Mouse (Mus musculus): ENCODE measurements at regions not wholly inside any gene's neighbourhood (a gene's known extent, or its start where the extent isn't known, plus 50 kb on each side); places are given as distances from the start of the nearest gene placed in this dataset.

GRCm38 (mm10) chr3:52415361-52415760 lies 147.2 kb downstream of the Foxo1 start:
- no peaks in the 10 kb centered on the region for H3K9me3 ChIP-seq
- WGBS: 33% methylated on average over 6 of the region's 6 CpGs
- H3K4me3 ChIP-seq: no peak overlapping the region
- no peaks in the 10 kb centered on the region for H3K36me3 ChIP-seq (replicated peaks)
- H3K27ac ChIP-seq: no peak overlapping the region
- no peak for DNase-seq (ENCODE audit: extremely low spot score, low spot score)
- peaks cover 40% of the 10 kb centered on the region for H3K4me1 ChIP-seq
- peaks cover 8% of the 10 kb centered on the region for H3K27me3 ChIP-seq (ENCODE audit: poor library complexity, severe bottlenecking)

GRCm38 (mm10) chr3:52414017-52414416 lies 145.9 kb downstream of the Foxo1 start:
- no peaks in the 10 kb centered on the region for H3K9me3 ChIP-seq
- peaks cover 44% of the 10 kb centered on the region for H3K4me1 ChIP-seq
- 40% methylated on average over 6 of the region's 6 CpGs for WGBS
- H3K27me3 ChIP-seq (ENCODE audit: poor library complexity, severe bottlenecking): peaks cover 8% of the 10 kb centered on the region
- no peak for DNase-seq (ENCODE audit: extremely low spot score, low spot score)
- no peaks in the 10 kb centered on the region for H3K36me3 ChIP-seq (replicated peaks)
- H3K27ac ChIP-seq: no peak overlapping the region
- no peak overlapping the region for H3K4me3 ChIP-seq

GRCm38 (mm10) chr3:52413187-52413746 lies 145.1 kb downstream of the Foxo1 start:
- Histone ChIP-seq H3K4me3 (peak overlapping the region; percentile 16; the same call in 1 of the 2 replicates), H3K9me3 (no peaks in the 10 kb centered on the region), H3K36me3 (replicated peaks) (no peaks in the 10 kb centered on the region), H3K4me1 (peaks cover 44% of the 10 kb centered on the region), H3K27ac (peak overlapping the region; percentile 42), H3K27me3 (ENCODE audit: poor library complexity, severe bottlenecking) (peaks cover 8% of the 10 kb centered on the region)
- DNase-seq (ENCODE audit: extremely low spot score, low spot score): peak; percentile 41
- 4% methylated on average over 10 of the region's 10 CpGs for WGBS

- no peaks in the 10 kb centered on the region for H3K36me3 ChIP-seq (replicated peaks)
- no peak for DNase-seq (ENCODE audit: extremely low spot score, low spot score)
- H3K27ac ChIP-seq: no peak overlapping the region
- WGBS: 90% methylated on average over 5 of the region's 5 CpGs
- H3K27me3 ChIP-seq (ENCODE audit: poor library complexity, severe bottlenecking): peaks cover 8% of the 10 kb centered on the region
- no peaks in the 10 kb centered on the region for H3K9me3 ChIP-seq
- H3K4me3 ChIP-seq: no peak overlapping the region
- peaks cover 41% of the 10 kb centered on the region for H3K4me1 ChIP-seq
Measured at GRCm38 (mm10) chr3:52411356-52411755, 143.2 kb downstream of the Foxo1 start.

GRCm38 (mm10) chr3:52409465-52409864 lies 141.3 kb downstream of the Foxo1 start:
- WGBS: 58% methylated on average over 7 of the region's 7 CpGs
- Histone ChIP-seq H3K27me3 (ENCODE audit: poor library complexity, severe bottlenecking) (peaks cover 8% of the 10 kb centered on the region), H3K4me3 (no peak overlapping the region), H3K27ac (no peak overlapping the region), H3K36me3 (replicated peaks) (no peaks in the 10 kb centered on the region), H3K4me1 (peaks cover 33% of the 10 kb centered on the region), H3K9me3 (no peaks in the 10 kb centered on the region)
- no peak for DNase-seq (ENCODE audit: extremely low spot score, low spot score)

GRCm38 (mm10) chr3:52406778-52407318 lies 138.7 kb downstream of the Foxo1 start:
- Histone ChIP-seq H3K9me3 (no peaks in the 10 kb centered on the region), H3K27me3 (ENCODE audit: poor library complexity, severe bottlenecking) (peaks cover 17% of the 10 kb centered on the region), H3K4me3 (no peak overlapping the region), H3K27ac (no peak overlapping the region), H3K4me1 (peaks cover 16% of the 10 kb centered on the region), H3K36me3 (replicated peaks) (no peaks in the 10 kb centered on the region)
- no peak for DNase-seq (ENCODE audit: extremely low spot score, low spot score)
- WGBS: 82% methylated on average over 5 of the region's 5 CpGs

GRCm38 (mm10) chr3:52404636-52405035 lies 136.5 kb downstream of the Foxo1 start:
- Histone ChIP-seq H3K27ac (0 out of 2 replicates have a peak overlapping the region, but pooled peaks have one; percentile 51), H3K36me3 (replicated peaks) (no peaks in the 10 kb centered on the region), H3K4me3 (no peak overlapping the region), H3K4me1 (peaks cover 31% of the 10 kb centered on the region), H3K9me3 (no peaks in the 10 kb centered on the region), H3K27me3 (ENCODE audit: poor library complexity, severe bottlenecking) (peaks cover 33% of the 10 kb centered on the region)
- DNase-seq (ENCODE audit: extremely low spot score, low spot score): no peak
- WGBS: 43% methylated on average over 4 of the region's 4 CpGs

GRCm38 (mm10) chr3:52403032-52403431 lies 134.9 kb downstream of the Foxo1 start:
- Histone ChIP-seq H3K27ac (no peak overlapping the region), H3K4me1 (peaks cover 37% of the 10 kb centered on the region), H3K36me3 (replicated peaks) (no peaks in the 10 kb centered on the region), H3K9me3 (no peaks in the 10 kb centered on the region), H3K27me3 (ENCODE audit: poor library complexity, severe bottlenecking) (peaks cover 49% of the 10 kb centered on the region), H3K4me3 (no peak overlapping the region)
- DNase-seq (ENCODE audit: extremely low spot score, low spot score): no peak
- WGBS: 94% methylated on average over 4 of the region's 4 CpGs
